Mouse (Mus musculus) liver, embryonic 14.5 days (tissue): ENCODE data around the gene Trpv6. TPM values are rescaled to one million over a fixed set of nuclear protein-coding genes. Genes with fewer than 3 reads are reported as not detected.

Source experiments
- ATAC-seq: fragments of 200-750 bp; cut with Nextera tagmentation; 2 replicates; pipeline ENCODE4 v1.8.0; 2017; ENCODE audit warnings: moderate number of reproducible peaks, mild to moderate bottlenecking, moderate library complexity; ENCODE audit not compliant: insufficient read depth
- DNase-seq, 3 experiments: peaks; one replicate each; pipeline ENCODE4 v3.0.0-alpha.2; 2012 to 2013; ENCODE audit warnings: low read depth in 3 of 3, low spot score in 3 of 3
- H3K27ac ChIP-seq: fragments of 300-500 bp; sonication (generic); 2 replicates; pipeline ENCODE4 v1.5.1; 2014; ENCODE audit warnings: moderate library complexity, mild to moderate bottlenecking, control low read depth, inconsistent platforms
- H3K27me3 ChIP-seq: fragments of 300-500 bp; sonication (generic); 2 replicates; pipeline ENCODE4 v1.6.1; 2014; ENCODE audit warnings: mild to moderate bottlenecking, low read length, moderate library complexity; ENCODE audit not compliant: control insufficient read depth, insufficient read depth
- H3K36me3 ChIP-seq: fragments of 300-500 bp; sonication (generic); replicated peaks from 2 replicates; pipeline ENCODE4 v1.6.1; 2014; ENCODE audit warnings: low read depth; ENCODE audit not compliant: control insufficient read depth, insufficient read depth
- H3K4me1 ChIP-seq, 2 experiments: fragments of 200-500 bp in 1 of 2; fragments of 300-500 bp in 1 of 2; sonication (generic) in 1 of 2; replicated peaks; 2 replicates each; pipeline ENCODE4 v1.6.1; 2012 to 2014; ENCODE audit warnings: antibody characterized with exemption in 1 of 2, inconsistent platforms in 1 of 2, low read length in 1 of 2; ENCODE audit not compliant: control insufficient read depth in 2 of 2, insufficient read depth in 2 of 2
- H3K4me2 ChIP-seq: fragments of 300-500 bp; sonication (generic); 2 replicates; pipeline ENCODE4 v1.6.1; 2014; ENCODE audit warnings: low read depth, mild to moderate bottlenecking, control low read depth, moderate library complexity
- H3K4me3 ChIP-seq, 2 experiments: fragments of 200-500 bp in 1 of 2; fragments of 300-500 bp in 1 of 2; sonication (generic) in 1 of 2; 2 replicates each; pipeline ENCODE4 v1.5.1; 2012 to 2014; ENCODE audit warnings: low read depth in 2 of 2, low read length in 2 of 2, mild to moderate bottlenecking in 2 of 2, control low read depth in 1 of 2, inconsistent platforms in 1 of 2, moderate library complexity in 1 of 2; ENCODE audit not compliant: insufficient read depth in 1 of 2
- H3K9ac ChIP-seq: fragments of 300-500 bp; sonication (generic); replicated peaks from 2 replicates; pipeline ENCODE4 v1.6.1; 2014; ENCODE audit warnings: mild to moderate bottlenecking, control low read depth, moderate library complexity
- H3K9me3 ChIP-seq: fragments of 300-500 bp; sonication (generic); 2 replicates; pipeline ENCODE4 v1.6.1; 2016; ENCODE audit warnings: low read length, mixed read lengths; ENCODE audit not compliant: control insufficient read depth
- CTCF ChIP-seq: IDR thresholded peaks from 2 replicates; pipeline ENCODE4 v1.5.1; 2016; ENCODE audit warnings: antibody characterized with exemption, low read depth, control low read depth
- EP300 ChIP-seq: IDR thresholded peaks from 2 replicates; pipeline ENCODE4 v1.6.1; 2016; ENCODE audit warnings: antibody characterized with exemption, low read depth
- WGBS: fragments of 180-500 bp; shearing (Covaris S2); extraction: QIAGEN DNeasy Blood & Tissue Kit; methylation state at CpG from one replicate; pipeline ENCODE4 v1.1.7; 2014; ENCODE audit not compliant: insufficient replicate concordance; 5-methylcytosine and 5-hydroxymethylcytosine counted together
- polyA plus RNA-seq, 2 experiments: library from polyadenylated mRNA; depleted of rRNA in 1 of 2; stranded (reverse) in 1 of 2; unstranded in 1 of 2; fragments of >200 nt; fragmentation: Nextera tagmentation in 1 of 2; extraction: Ambion mirVana in 1 of 2; gene quantifications; 2 replicates each; pipeline versions ENCODE4 v1.2.1 to v1.2.3; 2012 to 2014

The Trpv6 gene
- polyA plus RNA-seq, 2 experiments = 0.03 TPM; not detected in 1

DNA sequence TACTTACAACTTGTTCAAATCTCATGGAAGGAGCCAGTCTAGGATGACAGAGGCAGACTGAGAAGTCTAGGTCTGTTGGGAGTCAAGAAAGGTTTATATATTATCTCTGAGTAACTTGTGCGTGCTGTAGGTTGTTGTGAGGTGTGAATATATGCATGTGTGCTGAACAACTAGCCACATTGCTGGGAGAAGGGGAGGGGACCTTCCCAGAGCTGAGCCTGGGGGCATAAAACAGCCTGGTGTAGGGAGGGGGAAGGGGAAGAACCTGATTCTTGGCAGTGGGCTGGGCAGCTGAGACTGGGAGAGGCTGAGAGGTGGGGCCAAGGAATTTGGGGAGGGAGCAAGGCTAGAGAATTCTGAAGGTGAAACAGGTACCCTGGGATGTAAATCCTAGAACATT, 44.5 kb upstream of the Trpv6 start, which contains the start of gene Trpv5:
Gene Trpv5 (minus strand): TSS at position 101 of the 400 bp plus-strand sequence.
- H3K4me3 ChIP-seq = no peak within 1 kb of the TSS
- no peak within 1 kb of the TSS for H3K9ac ChIP-seq
- DNase-seq (no peak), ATAC-seq (no peak)
- no peak within 1 kb of the TSS for H3K27ac ChIP-seq
- peaks cover 4 to 9% of the 10 kb centered on the region in 2 experiments; a peak in 3 of 4 replicates for H3K4me1 ChIP-seq
- peaks cover 10% of the 10 kb centered on the region for H3K36me3 ChIP-seq
- H3K9me3 ChIP-seq = no peaks in the 10 kb centered on the region
- no peaks in the 10 kb centered on the region for H3K27me3 ChIP-seq
- H3K4me2 ChIP-seq = no peak within 1 kb of the TSS
- 68% methylated on average over 1 of the region's 1 CpGs for WGBS
- TF ChIP-seq EP300 (no peak), CTCF (no peak)

DNA sequence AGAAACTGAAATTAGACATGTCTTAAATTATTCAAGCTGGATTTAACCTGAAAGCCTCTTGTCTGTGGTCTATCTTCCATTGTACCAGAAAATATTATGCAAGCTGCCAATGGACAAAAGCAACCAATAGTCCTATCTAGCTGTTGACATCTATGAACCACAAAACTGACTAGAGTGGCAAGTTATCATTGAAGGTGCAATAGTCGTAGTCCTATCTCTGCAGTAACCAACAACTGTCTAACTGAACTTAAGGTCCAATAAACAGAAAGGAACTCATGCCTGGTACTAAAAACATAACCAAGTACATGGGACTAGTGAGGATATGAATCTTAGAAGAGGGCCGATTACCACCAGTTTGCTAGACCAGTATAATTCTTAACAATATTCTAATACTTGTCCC, 40.3 kb upstream of the Trpv6 start:
- H3K27me3 ChIP-seq = no peaks in the 10 kb centered on the region
- H3K27ac ChIP-seq = no peak overlapping the region
- TF ChIP-seq CTCF (no peak), EP300 (no peak)
- no peak overlapping the region for H3K4me2 ChIP-seq
- WGBS = 42% methylated on average over 2 of the region's 2 CpGs
- peak; percentile 23; the same call in 1 of the 2 replicates for ATAC-seq
- H3K36me3 ChIP-seq = no peaks in the 10 kb centered on the region
- no peak overlapping the region for H3K4me3 ChIP-seq
- no peak for DNase-seq
- H3K9ac ChIP-seq = no peak overlapping the region
- H3K4me1 ChIP-seq = no peaks in the 10 kb centered on the region; a peak in 2 of 4 replicates
- no peaks in the 10 kb centered on the region for H3K9me3 ChIP-seq

DNA sequence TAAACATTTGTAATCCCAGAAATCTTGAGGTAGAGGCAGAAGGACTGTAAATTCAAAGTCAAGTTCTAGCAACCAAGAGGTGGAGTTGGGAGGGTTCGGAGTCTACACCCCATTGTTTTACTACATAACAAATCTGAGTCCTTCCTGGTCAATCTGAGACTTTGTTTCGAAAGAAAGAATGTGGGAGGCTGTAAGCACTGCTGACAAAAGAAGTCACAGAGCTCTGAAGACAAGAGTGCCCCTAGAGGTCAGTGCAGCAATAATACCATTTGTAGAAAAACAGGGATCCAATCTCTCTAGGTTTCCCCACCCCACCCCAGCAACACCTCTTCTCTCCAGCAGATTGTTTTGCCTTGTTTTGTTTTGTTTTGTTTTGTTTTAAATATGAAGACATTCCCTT, 26.1 kb upstream of the Trpv6 start:
- no peak for DNase-seq

DNA sequence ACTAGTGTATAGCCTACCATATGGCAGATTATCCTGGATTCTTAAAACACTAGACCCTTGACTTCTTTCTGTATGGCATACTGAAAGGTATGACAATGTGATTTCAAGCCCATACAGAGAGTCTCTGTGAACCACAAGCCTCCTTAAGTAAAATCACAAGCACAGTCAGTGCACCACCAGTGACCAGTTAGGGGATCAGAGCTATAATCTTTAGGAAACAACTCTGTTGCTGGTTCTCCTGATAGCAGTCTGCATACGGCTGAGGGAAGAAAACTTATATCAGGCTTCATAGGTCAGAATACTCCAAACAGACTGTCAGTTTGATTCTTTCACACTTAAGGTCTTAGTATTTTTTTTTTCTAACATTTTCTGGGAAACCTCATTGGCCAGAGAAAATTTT, 22.3 kb upstream of the Trpv6 start:
- no peak overlapping the region for H3K9ac ChIP-seq
- H3K4me1 ChIP-seq = peaks cover 0 to 2% of the 10 kb centered on the region in 2 experiments; a peak in 1 of 4 replicates
- H3K36me3 ChIP-seq = no peaks in the 10 kb centered on the region
- H3K4me3 ChIP-seq = no peak overlapping the region
- 13% methylated on average over 1 of the region's 1 CpGs for WGBS
- H3K9me3 ChIP-seq = no peaks in the 10 kb centered on the region
- DNase-seq = no peak
- no peak for ATAC-seq
- H3K27ac ChIP-seq = no peak overlapping the region
- TF ChIP-seq CTCF (no peak), EP300 (no peak)
- H3K27me3 ChIP-seq = no peaks in the 10 kb centered on the region
- no peak overlapping the region for H3K4me2 ChIP-seq

More for the DNA sequence above, 26.1 kb upstream of the Trpv6 start:
- Histone ChIP-seq H3K36me3 (no peaks in the 10 kb centered on the region), H3K9me3 (no peaks in the 10 kb centered on the region), H3K27ac (no peak overlapping the region), H3K4me2 (no peak overlapping the region), H3K4me3 (no peak overlapping the region), H3K27me3 (no peaks in the 10 kb centered on the region), H3K9ac (no peak overlapping the region), H3K4me1 (no peaks in the 10 kb centered on the region)
- ATAC-seq = no peak
- TF ChIP-seq CTCF (peak; percentile 53), EP300 (no peak)
- WGBS = 21% methylated on average over 2 of the region's 2 CpGs

DNA sequence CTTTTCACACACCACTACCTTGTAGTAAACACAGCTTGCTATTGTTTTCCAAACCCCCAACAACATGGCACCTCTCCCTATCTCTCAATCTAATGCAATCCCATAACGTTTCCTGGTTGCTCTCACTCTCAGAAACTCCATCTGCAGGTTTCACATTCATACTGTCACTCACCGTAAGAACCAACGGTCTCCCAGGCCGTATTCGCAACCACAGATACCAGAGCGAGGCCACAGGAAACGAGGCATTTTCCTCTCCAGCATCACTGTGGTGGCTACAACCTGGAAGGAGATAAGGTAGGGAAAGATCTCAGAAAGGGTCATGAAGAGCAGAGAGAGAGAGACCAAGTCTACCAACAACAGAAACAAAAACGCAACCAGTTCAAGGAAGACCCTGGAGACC, 18.4 kb upstream of the Trpv6 start:
- DNase-seq (no peak), ATAC-seq (no peak)
- Histone ChIP-seq H3K27me3 (no peaks in the 10 kb centered on the region), H3K9me3 (no peaks in the 10 kb centered on the region), H3K4me1 (peaks cover 0 to 2% of the 10 kb centered on the region in 2 experiments; a peak in 1 of 4 replicates), H3K4me2 (no peak overlapping the region), H3K4me3 (no peak overlapping the region), H3K27ac (no peak overlapping the region), H3K9ac (no peak overlapping the region), H3K36me3 (no peaks in the 10 kb centered on the region)
- no peak for TF ChIP-seq CTCF
- no peak for TF ChIP-seq EP300
- 16% methylated on average over 8 of the region's 8 CpGs for WGBS
